Mouse (Mus musculus) G1E (cell line): ENCODE results near the gene Helt.

Source experiments
- CTCF ChIP-seq: IDR thresholded peaks from 2 replicates; pipeline ENCODE4 v1.5.1; 2012; ENCODE audit warnings: low read depth, low read length, inconsistent platforms, mixed read lengths
- GATA1 ChIP-seq: IDR thresholded peaks from 2 replicates; pipeline ENCODE4 v1.6.1; 2012; ENCODE audit warnings: borderline replicate concordance, low read length, inconsistent platforms, mixed read lengths
- POLR2AphosphoS5 ChIP-seq: IDR thresholded peaks from 2 replicates; pipeline ENCODE4 v1.6.1; 2012; ENCODE audit warnings: low read depth, low read length, inconsistent platforms; ENCODE audit not compliant: insufficient replicate concordance
- TAL1 ChIP-seq: conservative IDR thresholded peaks from 2 replicates; pipeline ENCODE4 v1.6.1; 2012; ENCODE audit warnings: low read depth, low read length, inconsistent platforms, mixed read lengths

DNA sequence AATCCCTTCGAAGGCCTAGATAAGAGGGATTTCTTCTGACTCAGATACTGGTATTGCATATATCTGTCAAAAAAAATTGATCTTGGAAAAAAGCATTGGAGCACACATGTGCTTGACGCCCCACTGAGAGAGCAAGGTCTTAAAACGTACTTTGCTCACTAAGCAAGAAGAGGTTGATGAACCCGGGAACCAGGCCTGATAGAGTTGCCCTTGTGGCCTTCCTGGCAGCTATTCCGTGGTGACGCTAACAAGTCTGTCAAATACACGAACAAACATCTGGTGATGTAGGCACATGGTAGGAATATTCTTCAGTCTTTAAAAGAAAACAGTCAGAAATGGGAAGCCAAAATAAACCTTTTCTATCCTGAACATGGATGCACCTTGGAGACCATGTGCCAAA is 32.8 kb upstream of the Helt start:
- TF ChIP-seq CTCF: no peak
- TF ChIP-seq TAL1: no peak
- no peak for TF ChIP-seq GATA1
- TF ChIP-seq POLR2AphosphoS5: no peak
